Mouse (Mus musculus) gastrocnemius, postnatal 4 days (tissue): ENCODE data around the gene Serpinh1. TPM values are rescaled to one million over a fixed set of nuclear protein-coding genes. Genes with fewer than 3 reads are reported as not detected.

Experiments used
- total RNA-seq, 2 experiments: library from RNA; stranded (reverse); gene quantifications; 2 replicates each; pipeline ENCODE4 v1.2.3; 2021

Gene Serpinh1
- total RNA-seq, 2 experiments from 2014 or later = 409 to 535 TPM

Other genes with a start within 250 kb of the Serpinh1 start
- gene Uvrag, start 212.1 kb downstream of the Serpinh1 start, total RNA-seq = 10 to 100 TPM; 28.9 to 30.4 TPM
- 10 to 100 TPM; 13.0 to 20.0 TPM for gene Dgat2, start 170.5 kb downstream of the Serpinh1 start, total RNA-seq
- gene Mogat2, start 114.6 kb downstream of the Serpinh1 start, total RNA-seq = under 1 TPM; 0.15 to 0.16 TPM
- gene Map6, start 85.8 kb downstream of the Serpinh1 start, total RNA-seq = 10 to 100 TPM in 1 of 2 experiments, 1 to 10 TPM in 1; 8.3 to 11.5 TPM
- 10 to 100 TPM; 17.1 to 19.2 TPM for gene Gdpd5, start 28.2 kb upstream of the Serpinh1 start, total RNA-seq
- gene Klhl35, start 112.8 kb upstream of the Serpinh1 start, total RNA-seq = 1 to 10 TPM in 1 of 2 experiments, under 1 TPM in 1; 0.91 to 1.5 TPM
- 100 to 1,000 TPM; 484 to 545 TPM for gene Rps3, start 130.5 kb upstream of the Serpinh1 start, total RNA-seq
- gene Arrb1, start 182.2 kb upstream of the Serpinh1 start, total RNA-seq = 10 to 100 TPM; 30.7 to 32.6 TPM